9 mouse cellular contexts compared by ENCODE assay signal in the genomic region with DNA sequence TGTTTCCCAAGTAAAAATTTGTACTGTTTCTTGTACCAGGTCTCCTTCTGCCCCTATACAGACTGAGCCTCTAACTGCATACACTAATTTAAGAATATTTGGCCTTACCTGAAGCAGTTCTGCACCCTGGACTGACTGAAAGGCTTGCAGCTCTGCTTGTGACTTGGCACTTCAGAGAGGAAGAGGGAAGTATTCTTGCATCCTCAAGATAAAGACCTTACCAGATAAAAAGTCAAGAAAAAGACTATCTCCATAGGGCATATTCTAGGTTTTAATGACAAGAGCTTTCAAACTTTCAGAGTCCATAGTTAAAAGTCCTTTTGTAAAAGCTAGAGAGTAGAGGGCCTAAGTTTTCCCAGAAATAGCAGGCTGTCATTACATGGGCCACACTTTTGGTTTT. TPM values are rescaled to one million over a fixed set of nuclear protein-coding genes. Genes with fewer than 3 reads are reported as not detected.
DNase-seq lines count a peak whose midpoint lies in the region; ATAC-seq and TF ChIP-seq lines count a peak whose summit lies in the region.
"Had no signal": no experiment of that assay in that cellular context is flagged by ENCODE, and none has a peak within 500 bp of the region (broad histone marks: within the 10 kb centered on the region; RNA-seq: fewer than 3 reads in every experiment).

A gene (minus strand): TSS at position 133 of the 400 bp plus-strand sequence.

- TF ChIP-seq CTCF in left cerebral cortex, adult 2 months (IDR thresholded peaks at IDR 0.05), result no peak

- H3K4me3 ChIP-seq in left cerebral cortex, adult 2 months, result peak within 1 kb of the TSS; percentile 67
- peak within 1 kb of the TSS; percentile 72 for H3K4me3 ChIP-seq in embryonic facial prominence, embryonic 10.5 days
- H3K4me3 ChIP-seq in intestine, embryonic 14.5 days (ENCODE audit: low read depth, low read length), result peak within 1 kb of the TSS; percentile 52
- H3K4me3 ChIP-seq in neural tube, embryonic 12.5 days, result peak within 1 kb of the TSS; percentile 53; the same call in 1 of the 2 replicates

- H3K4me2 ChIP-seq in intestine, embryonic 14.5 days (ENCODE audit: low read length), result peak within 1 kb of the TSS; percentile 98
- peak within 1 kb of the TSS; percentile 99 for H3K4me2 ChIP-seq in neural tube, embryonic 12.5 days (replicated peaks)

- no peak within 1 kb of the TSS; the same call in 1 of the 2 replicates for H3K27ac ChIP-seq in left cerebral cortex, adult 2 months
- H3K27ac ChIP-seq in embryonic facial prominence, embryonic 10.5 days (replicated peaks), result no peak within 1 kb of the TSS
- no peak within 1 kb of the TSS for H3K27ac ChIP-seq in intestine, embryonic 14.5 days (ENCODE audit: low read depth)
- no peak within 1 kb of the TSS for H3K27ac ChIP-seq in neural tube, embryonic 12.5 days

- peaks cover 63% of the 10 kb centered on the region for H3K27me3 ChIP-seq in embryonic facial prominence, embryonic 10.5 days (replicated peaks; ENCODE audit: low read depth, poor library complexity, severe bottlenecking)
- peaks cover 46% of the 10 kb centered on the region for H3K27me3 ChIP-seq in intestine, embryonic 14.5 days (replicated peaks; ENCODE audit: control insufficient read depth, insufficient read depth, low read length)
- H3K27me3 ChIP-seq in neural tube, embryonic 12.5 days (replicated peaks), result peaks cover 59% of the 10 kb centered on the region

- H3K9me3 ChIP-seq in embryonic facial prominence, embryonic 10.5 days, result no peaks in the 10 kb centered on the region
- no peaks in the 10 kb centered on the region for H3K9me3 ChIP-seq in intestine, embryonic 14.5 days (ENCODE audit: control insufficient read depth, low read length)
- H3K9me3 ChIP-seq in neural tube, embryonic 12.5 days, result no peaks in the 10 kb centered on the region

- peaks cover 9% of the 10 kb centered on the region for H3K36me3 ChIP-seq in embryonic facial prominence, embryonic 10.5 days (replicated peaks)
- H3K36me3 ChIP-seq in intestine, embryonic 14.5 days (ENCODE audit: control insufficient read depth, insufficient read depth, low read length), result peaks cover 11% of the 10 kb centered on the region; the same call in 1 of the 2 replicates
- peaks cover 6% of the 10 kb centered on the region; the same call in 1 of the 2 replicates for H3K36me3 ChIP-seq in neural tube, embryonic 12.5 days

- no peak for ATAC-seq in intestine, embryonic 14.5 days (replicated peaks; ENCODE audit: low FRiP score, low TSS enrichment, low read depth)
- no peak for ATAC-seq in neural tube, embryonic 12.5 days (ENCODE audit: low FRiP score, low read depth)

- intact Hi-C loops in left cerebral cortex, adult 2 months (cut with DNase I), result loop anchor here (10.0 kb wide), 1 partner anchor 686 kb away; no protein-coding TSS in a partner anchor

- 0 out of 2 replicates have a peak within 1 kb of the TSS, but pooled peaks have one; percentile 7 for H3K9ac ChIP-seq in intestine, embryonic 14.5 days (ENCODE audit: low read length)
- no peak within 1 kb of the TSS for H3K9ac ChIP-seq in neural tube, embryonic 12.5 days

- peaks cover 19% of the 10 kb centered on the region for H3K4me1 ChIP-seq in embryonic facial prominence, embryonic 10.5 days
- H3K4me1 ChIP-seq in intestine, embryonic 14.5 days (replicated peaks; ENCODE audit: control insufficient read depth, insufficient read depth, low read length), result peaks cover 12% of the 10 kb centered on the region
- peaks cover 21% of the 10 kb centered on the region for H3K4me1 ChIP-seq in neural tube, embryonic 12.5 days

- no peak for DNase-seq in left cerebral cortex, adult 2 months (ENCODE audit: extremely low spot score in 1 of 2, low spot score in 2 of 2)
- no peak for DNase-seq in left cerebral cortex, adult 11 months (ENCODE audit: low spot score)
- no peak for DNase-seq in embryonic facial prominence, embryonic 10.5 days (ENCODE audit: low spot score)
- no peak for DNase-seq in intestine, embryonic 14.5 days (ENCODE audit: low spot score)
- DNase-seq in embryo, embryonic 11 days, result no peak
- DNase-seq in spleen, adult 12 weeks (ENCODE audit: low spot score), result no peak
- no peak for DNase-seq in right cerebral cortex, adult 18-20 months
- DNase-seq: kidney, adult 11 months had no signal

RNA-seq across cellular contexts. Expression of the gene that starts here (rescaled TPM):
- total RNA-seq in left cerebral cortex, adult 2 months (2021), result 1 to 10 TPM in 1 of 2 experiments, under 1 TPM in 1; 0.56 to 1.1 TPM
- polyA plus RNA-seq in embryonic facial prominence, embryonic 10.5 days (2016; fragmentation: Nextera tagmentation; extraction: Ambion mirVana), result 0.93 and 2.0 TPM in 2 replicates
- 0.65 and 0.80 TPM in 2 replicates for polyA plus RNA-seq in intestine, embryonic 14.5 days (2014; fragmentation: Nextera tagmentation; extraction: Ambion mirVana)
- polyA plus RNA-seq in neural tube, embryonic 12.5 days (2016; fragmentation: Nextera tagmentation; extraction: Ambion mirVana), result 1.3 and 1.6 TPM in 2 replicates
